8 mouse cellular contexts compared by ENCODE assay signal in genomic region chr11:51538919-51539758, GRCm38 (mm10). TPM values are rescaled to one million over a fixed set of nuclear protein-coding genes. Genes with fewer than 3 reads are reported as not detected.
DNase-seq lines count a peak whose midpoint lies in the region; ATAC-seq lines count a peak whose summit lies in the region.

No protein-coding gene starts in this region.

- no peaks in the 10 kb centered on the region for H3K27me3 ChIP-seq in forebrain, embryonic 10.5 days (ENCODE audit: poor library complexity, severe bottlenecking)
- no peaks in the 10 kb centered on the region; the same call in 1 of the 2 replicates for H3K27me3 ChIP-seq in forebrain, embryonic 16.5 days (replicated peaks; ENCODE audit: control insufficient read depth, insufficient read depth, low read length)
- H3K27me3 ChIP-seq in neural tube, embryonic 12.5 days (replicated peaks), result no peaks in the 10 kb centered on the region
- no peaks in the 10 kb centered on the region for H3K27me3 ChIP-seq in neural tube, embryonic 15.5 days (replicated peaks)
- H3K27me3 ChIP-seq in limb, embryonic 10.5 days (ENCODE audit: low read depth, poor library complexity, severe bottlenecking), result no peaks in the 10 kb centered on the region; the same call in 1 of the 2 replicates

- H3K9me3 ChIP-seq in forebrain, embryonic 10.5 days, result no peaks in the 10 kb centered on the region
- H3K9me3 ChIP-seq in forebrain, embryonic 16.5 days (ENCODE audit: control insufficient read depth, low read length), result no peaks in the 10 kb centered on the region
- H3K9me3 ChIP-seq in neural tube, embryonic 12.5 days, result no peaks in the 10 kb centered on the region
- no peaks in the 10 kb centered on the region for H3K9me3 ChIP-seq in neural tube, embryonic 15.5 days (replicated peaks)
- H3K9me3 ChIP-seq in limb, embryonic 10.5 days (replicated peaks), result no peaks in the 10 kb centered on the region

- peak overlapping the region; percentile 27; the same call in 1 of the 2 replicates for H3K27ac ChIP-seq in forebrain, embryonic 10.5 days
- H3K27ac ChIP-seq in forebrain, embryonic 16.5 days (ENCODE audit: low read length), result no peak overlapping the region
- H3K27ac ChIP-seq in neural tube, embryonic 12.5 days, result no peak overlapping the region
- no peak overlapping the region for H3K27ac ChIP-seq in neural tube, embryonic 15.5 days (replicated peaks)
- peak overlapping the region; percentile 53 for H3K27ac ChIP-seq in limb, embryonic 10.5 days

- H3K4me3 ChIP-seq in forebrain, embryonic 10.5 days, result no peak overlapping the region
- no peak overlapping the region for H3K4me3 ChIP-seq in forebrain, embryonic 16.5 days (replicated peaks; ENCODE audit: low read length)
- no peak overlapping the region for H3K4me3 ChIP-seq in neural tube, embryonic 12.5 days
- no peak overlapping the region for H3K4me3 ChIP-seq in neural tube, embryonic 15.5 days (replicated peaks)
- H3K4me3 ChIP-seq in limb, embryonic 10.5 days, result no peak overlapping the region

- no peak for DNase-seq in forebrain, embryonic 10.5 days (ENCODE audit: extremely low spot score, low spot score)
- DNase-seq in limb, embryonic 10.5 days (ENCODE audit: low spot score), result peak; percentile 50
- DNase-seq in naive thymus-derived CD4-positive, alpha-beta T cell, adult 2 months (ENCODE audit: low read depth), result peak; percentile 19
- DNase-seq in spleen, adult 18-20 months, result no peak
- DNase-seq in right cerebral cortex, adult 18-20 months, result no peak

- ATAC-seq in forebrain, embryonic 16.5 days, result no peak; the same call in 1 of the 2 replicates
- peak; percentile 48; the same call in 1 of the 2 replicates for ATAC-seq in neural tube, embryonic 12.5 days (ENCODE audit: low FRiP score, low read depth)
- no peak for ATAC-seq in neural tube, embryonic 15.5 days (ENCODE audit: low FRiP score)

- no peaks in the 10 kb centered on the region for H3K36me3 ChIP-seq in forebrain, embryonic 10.5 days (replicated peaks)
- H3K36me3 ChIP-seq in forebrain, embryonic 16.5 days (ENCODE audit: control insufficient read depth, insufficient read depth), result no peaks in the 10 kb centered on the region
- no peaks in the 10 kb centered on the region for H3K36me3 ChIP-seq in neural tube, embryonic 12.5 days
- no peaks in the 10 kb centered on the region for H3K36me3 ChIP-seq in neural tube, embryonic 15.5 days
- H3K36me3 ChIP-seq in limb, embryonic 10.5 days, result no peaks in the 10 kb centered on the region

- 49% methylated on average over 13 of the region's 13 CpGs for WGBS in forebrain, embryonic 10.5 days
- 54% methylated on average over 13 of the region's 13 CpGs for WGBS in forebrain, embryonic 16.5 days
- WGBS in neural tube, embryonic 12.5 days, result 62% methylated on average over 13 of the region's 13 CpGs
- 60% methylated on average over 13 of the region's 13 CpGs for WGBS in neural tube, embryonic 15.5 days
- WGBS in limb, embryonic 10.5 days, result 52% methylated on average over 13 of the region's 13 CpGs

- no peak overlapping the region for H3K4me2 ChIP-seq in forebrain, embryonic 16.5 days (ENCODE audit: low read length)
- no peak overlapping the region for H3K4me2 ChIP-seq in neural tube, embryonic 12.5 days (replicated peaks)
- H3K4me2 ChIP-seq in neural tube, embryonic 15.5 days, result no peak overlapping the region

- H3K9ac ChIP-seq in forebrain, embryonic 16.5 days (replicated peaks; ENCODE audit: low read depth, low read length), result no peak overlapping the region
- no peak overlapping the region for H3K9ac ChIP-seq in neural tube, embryonic 12.5 days
- no peak overlapping the region for H3K9ac ChIP-seq in neural tube, embryonic 15.5 days (replicated peaks)

- peaks cover 54% of the 10 kb centered on the region for H3K4me1 ChIP-seq in forebrain, embryonic 10.5 days
- H3K4me1 ChIP-seq in forebrain, embryonic 16.5 days (replicated peaks; ENCODE audit: control insufficient read depth, insufficient read depth, low read length), result no peaks in the 10 kb centered on the region
- peaks cover 10% of the 10 kb centered on the region for H3K4me1 ChIP-seq in neural tube, embryonic 12.5 days
- H3K4me1 ChIP-seq in neural tube, embryonic 15.5 days, result no peaks in the 10 kb centered on the region
- peaks cover 75% of the 10 kb centered on the region for H3K4me1 ChIP-seq in limb, embryonic 10.5 days

RNA-seq across cellular contexts. Expression of gene Phykpl, which starts 45.4 kb away (rescaled TPM):
- polyA plus RNA-seq in forebrain, embryonic 10.5 days (2016; fragmentation: Nextera tagmentation; extraction: Ambion mirVana), result 15.9 and 16.3 TPM in 2 replicates
- 11.8 and 13.2 TPM in 2 replicates for polyA plus RNA-seq in forebrain, embryonic 16.5 days (2015; fragmentation: Nextera tagmentation; extraction: Ambion mirVana)
- 14.4 and 16.1 TPM in 2 replicates for polyA plus RNA-seq in neural tube, embryonic 12.5 days (2016; fragmentation: Nextera tagmentation; extraction: Ambion mirVana)
- 8.1 and 10.9 TPM in 2 replicates for polyA plus RNA-seq in neural tube, embryonic 15.5 days (2015; fragmentation: Nextera tagmentation; extraction: Ambion mirVana)
- 15.6 and 16.1 TPM in 2 replicates for polyA plus RNA-seq in limb, embryonic 10.5 days (2016; fragmentation: Nextera tagmentation; extraction: Ambion mirVana)

Comparison
In these comparisons a context has a peak if more than half of its experiments do, and no peak if none do; other contexts are left out.
1. H3K27ac ChIP-seq: peak in forebrain, embryonic 10.5 days (single experiment) and limb, embryonic 10.5 days (single experiment); none in forebrain, embryonic 16.5 days (single experiment), neural tube, embryonic 12.5 days (single experiment) and neural tube, embryonic 15.5 days (single experiment).
2. DNase-seq: peak in limb, embryonic 10.5 days (single experiment) and naive thymus-derived CD4-positive, alpha-beta T cell, adult 2 months (single experiment); none in forebrain, embryonic 10.5 days (single experiment), spleen, adult 18-20 months (0 of 2) and right cerebral cortex, adult 18-20 months (single experiment).